Mouse (Mus musculus) liver, postnatal 0 days (tissue): ENCODE data around the gene Slc2a8.

ENCODE experiments used
- CTCF ChIP-seq: sonication (generic); IDR thresholded peaks from 2 replicates; pipeline ENCODE4 v1.5.1; 2016; ENCODE audit warnings: antibody characterized with exemption, low read depth
- EP300 ChIP-seq: IDR thresholded peaks from 2 replicates; pipeline ENCODE4 v1.6.1; 2016; ENCODE audit warnings: antibody characterized with exemption, low read depth, mild to moderate bottlenecking

- TF ChIP-seq CTCF = no peak
- no peak for TF ChIP-seq EP300
Measured at GRCm38 (mm10) chr2:33014877-33015276, 33.0 kb upstream of the Slc2a8 start.
